Mouse (Mus musculus): ENCODE measurements around the gene Tnfsf12.

DNA sequence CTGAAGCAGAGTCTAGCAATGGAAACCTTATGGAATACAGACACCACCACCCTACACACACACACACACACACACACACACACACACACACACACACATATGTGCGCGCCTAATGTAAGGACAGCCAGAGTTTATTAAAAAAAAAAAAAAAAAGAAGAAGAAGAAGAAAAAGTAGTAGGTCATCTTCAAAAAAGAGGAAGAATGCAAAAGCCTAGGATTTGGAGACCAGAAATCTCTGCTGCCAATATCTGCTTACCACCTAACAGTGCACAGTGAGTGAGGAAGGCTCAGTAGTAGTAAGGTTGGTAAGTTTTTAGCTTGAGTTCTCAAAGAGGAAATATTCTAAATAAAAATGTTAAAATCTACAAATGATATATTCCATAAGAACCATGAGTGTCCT is 16.5 kb downstream of the Tnfsf12 start:
- TF ChIP-seq EP300 (IDR thresholded peaks at IDR 0.05) (no peak), CTCF (IDR thresholded peaks at IDR 0.05) (no peak)
